Mouse (Mus musculus) liver, embryonic 14.5 days (tissue): Measurements from ENCODE around the gene Nudt8. TPM values are rescaled to one million over a fixed set of nuclear protein-coding genes. Genes with fewer than 3 reads are reported as not detected.

ENCODE experiments used
- ATAC-seq: fragments of 200-750 bp; cut with Nextera tagmentation; 2 replicates; pipeline ENCODE4 v1.8.0; 2017; ENCODE audit warnings: moderate number of reproducible peaks, mild to moderate bottlenecking, moderate library complexity; ENCODE audit not compliant: insufficient read depth
- DNase-seq, 3 experiments: peaks; one replicate each; pipeline ENCODE4 v3.0.0-alpha.2; 2012 to 2013; ENCODE audit warnings: low read depth in 3 of 3, low spot score in 3 of 3
- H3K27ac ChIP-seq: fragments of 300-500 bp; sonication (generic); 2 replicates; pipeline ENCODE4 v1.5.1; 2014; ENCODE audit warnings: moderate library complexity, mild to moderate bottlenecking, control low read depth, inconsistent platforms
- H3K27me3 ChIP-seq: fragments of 300-500 bp; sonication (generic); 2 replicates; pipeline ENCODE4 v1.6.1; 2014; ENCODE audit warnings: mild to moderate bottlenecking, low read length, moderate library complexity; ENCODE audit not compliant: control insufficient read depth, insufficient read depth
- H3K36me3 ChIP-seq: fragments of 300-500 bp; sonication (generic); replicated peaks from 2 replicates; pipeline ENCODE4 v1.6.1; 2014; ENCODE audit warnings: low read depth; ENCODE audit not compliant: control insufficient read depth, insufficient read depth
- H3K4me1 ChIP-seq, 2 experiments: fragments of 200-500 bp in 1 of 2; fragments of 300-500 bp in 1 of 2; sonication (generic) in 1 of 2; replicated peaks; 2 replicates each; pipeline ENCODE4 v1.6.1; 2012 to 2014; ENCODE audit warnings: antibody characterized with exemption in 1 of 2, inconsistent platforms in 1 of 2, low read length in 1 of 2; ENCODE audit not compliant: control insufficient read depth in 2 of 2, insufficient read depth in 2 of 2
- H3K4me2 ChIP-seq: fragments of 300-500 bp; sonication (generic); 2 replicates; pipeline ENCODE4 v1.6.1; 2014; ENCODE audit warnings: low read depth, mild to moderate bottlenecking, control low read depth, moderate library complexity
- H3K4me3 ChIP-seq, 2 experiments: fragments of 200-500 bp in 1 of 2; fragments of 300-500 bp in 1 of 2; sonication (generic) in 1 of 2; 2 replicates each; pipeline ENCODE4 v1.5.1; 2012 to 2014; ENCODE audit warnings: low read depth in 2 of 2, low read length in 2 of 2, mild to moderate bottlenecking in 2 of 2, control low read depth in 1 of 2, inconsistent platforms in 1 of 2, moderate library complexity in 1 of 2; ENCODE audit not compliant: insufficient read depth in 1 of 2
- H3K9ac ChIP-seq: fragments of 300-500 bp; sonication (generic); replicated peaks from 2 replicates; pipeline ENCODE4 v1.6.1; 2014; ENCODE audit warnings: mild to moderate bottlenecking, control low read depth, moderate library complexity
- H3K9me3 ChIP-seq: fragments of 300-500 bp; sonication (generic); 2 replicates; pipeline ENCODE4 v1.6.1; 2016; ENCODE audit warnings: low read length, mixed read lengths; ENCODE audit not compliant: control insufficient read depth
- CTCF ChIP-seq: IDR thresholded peaks from 2 replicates; pipeline ENCODE4 v1.5.1; 2016; ENCODE audit warnings: antibody characterized with exemption, low read depth, control low read depth
- EP300 ChIP-seq: IDR thresholded peaks from 2 replicates; pipeline ENCODE4 v1.6.1; 2016; ENCODE audit warnings: antibody characterized with exemption, low read depth
- WGBS: fragments of 180-500 bp; shearing (Covaris S2); extraction: QIAGEN DNeasy Blood & Tissue Kit; methylation state at CpG from one replicate; pipeline ENCODE4 v1.1.7; 2014; ENCODE audit not compliant: insufficient replicate concordance; 5-methylcytosine and 5-hydroxymethylcytosine counted together
- polyA plus RNA-seq, 2 experiments: library from polyadenylated mRNA; depleted of rRNA in 1 of 2; stranded (reverse) in 1 of 2; unstranded in 1 of 2; fragments of >200 nt; fragmentation: Nextera tagmentation in 1 of 2; extraction: Ambion mirVana in 1 of 2; gene quantifications; 2 replicates each; pipeline versions ENCODE4 v1.2.1 to v1.2.3; 2012 to 2014

The Nudt8 gene
- polyA plus RNA-seq, 2 experiments, result 2.9 to 14.2 TPM

DNA sequence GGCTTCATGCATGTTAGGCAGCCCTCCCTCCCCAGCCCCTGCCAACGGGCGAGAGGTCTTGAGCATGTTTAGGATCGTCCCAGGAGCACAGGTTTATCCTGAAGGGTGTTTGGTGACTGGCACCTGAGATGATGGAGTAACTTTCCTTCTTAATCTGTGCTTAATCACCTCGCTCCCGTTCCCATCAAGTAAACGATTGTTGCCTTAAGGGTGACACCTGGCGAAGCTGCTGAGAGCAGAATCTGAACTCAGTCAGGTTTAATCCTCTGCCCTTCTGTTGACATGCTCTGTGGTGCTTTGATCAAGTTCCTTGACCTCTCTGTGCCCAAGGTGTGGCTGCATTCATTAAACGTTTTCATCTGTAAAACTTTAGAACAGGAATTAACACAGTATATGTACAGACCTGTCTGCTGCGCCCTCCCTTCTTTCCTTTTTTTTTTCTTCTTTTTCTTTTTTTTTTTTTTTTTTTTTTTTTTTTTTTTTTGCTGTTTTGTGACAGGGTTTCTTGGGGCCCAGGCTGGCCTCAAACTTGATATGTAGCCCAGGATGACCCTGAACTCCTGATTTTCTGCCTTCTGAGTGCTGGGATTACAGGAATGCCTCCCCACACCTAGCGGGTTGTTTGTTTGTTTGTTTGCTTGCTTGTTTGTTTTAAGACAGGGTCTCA, 17.7 kb downstream of the Nudt8 start:
- H3K27ac ChIP-seq, result no peak overlapping the region
- TF ChIP-seq CTCF, result no peak

GRCm38 (mm10) chr19:4018743-4019583, 18.6 kb downstream of the Nudt8 start:
- Histone ChIP-seq H3K4me1 (peaks cover 15 to 24% of the 10 kb centered on the region in 2 experiments), H3K36me3 (no peaks in the 10 kb centered on the region), H3K9ac (peak overlapping the region; percentile 16; the same call in 1 of the 2 replicates), H3K4me2 (peak overlapping the region; percentile 22; the same call in 1 of the 2 replicates), H3K27me3 (no peaks in the 10 kb centered on the region), H3K4me3 (no peak overlapping the region), H3K27ac (no peak overlapping the region), H3K9me3 (no peaks in the 10 kb centered on the region)
- ATAC-seq (peak; percentile 71), DNase-seq (peak; percentile 62 to 69 (median 68))
- TF ChIP-seq EP300 (no peak), CTCF (peak; percentile 88)
- WGBS, result 34% methylated on average over 18 of the region's 18 CpGs

More for the DNA sequence above, 17.7 kb downstream of the Nudt8 start:
- Histone ChIP-seq H3K4me3 (no peak overlapping the region), H3K27me3 (no peaks in the 10 kb centered on the region), H3K9ac (no peak overlapping the region), H3K9me3 (no peaks in the 10 kb centered on the region), H3K4me2 (no peak overlapping the region), H3K4me1 (peaks cover 22 to 30% of the 10 kb centered on the region in 2 experiments), H3K36me3 (no peaks in the 10 kb centered on the region)
- 65% methylated on average over 10 of the region's 10 CpGs for WGBS
- ATAC-seq (no peak), DNase-seq (no peak)

DNA sequence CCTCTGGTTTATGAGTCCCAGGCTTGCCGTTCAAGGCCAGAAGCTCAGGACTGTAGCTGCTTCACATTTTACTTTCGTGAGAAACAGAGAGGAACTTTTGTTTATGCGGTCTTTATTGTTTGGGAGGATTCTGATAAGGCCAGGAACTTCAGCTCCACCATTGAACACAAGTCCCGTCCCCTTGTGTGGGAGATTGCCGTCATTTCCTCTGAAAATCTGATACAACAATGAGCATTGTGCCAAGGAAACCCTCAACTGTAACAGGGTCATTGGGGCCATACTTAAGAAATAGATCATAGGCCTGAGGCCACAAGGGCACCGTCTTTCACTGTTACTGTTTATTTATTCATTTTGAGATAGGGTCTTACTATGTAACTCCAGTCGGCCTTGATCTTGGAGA, 22.8 kb downstream of the Nudt8 start:
- Histone ChIP-seq H3K9ac (no peak overlapping the region), H3K27me3 (no peaks in the 10 kb centered on the region), H3K4me3 (no peak overlapping the region), H3K27ac (no peak overlapping the region), H3K4me2 (no peak overlapping the region), H3K4me1 (peaks cover 0 to 11% of the 10 kb centered on the region in 2 experiments; a peak in 2 of 4 replicates), H3K36me3 (no peaks in the 10 kb centered on the region), H3K9me3 (no peaks in the 10 kb centered on the region)
- ATAC-seq (no peak), DNase-seq (no peak)
- WGBS, result 46% methylated on average over 7 of the region's 7 CpGs
- TF ChIP-seq CTCF (no peak), EP300 (no peak)

DNA sequence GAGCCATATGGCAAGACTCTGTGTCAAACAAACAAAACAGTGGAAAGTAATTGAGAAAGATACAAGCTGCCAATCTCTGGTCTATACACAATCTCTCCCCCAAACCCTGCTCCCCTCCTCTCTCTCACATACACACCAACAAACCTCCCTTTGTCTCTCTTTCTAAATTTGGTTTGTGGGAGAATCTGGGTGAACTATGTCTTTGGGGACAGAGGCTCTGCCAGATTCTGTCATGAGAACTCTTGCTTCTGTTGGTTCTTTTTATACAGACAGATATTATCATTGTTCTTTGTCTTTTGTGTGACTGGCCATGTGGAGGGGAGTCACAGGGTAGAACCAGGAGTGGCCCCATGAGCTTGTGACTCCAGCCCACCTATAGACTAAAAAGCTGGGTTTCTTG, 27.2 kb downstream of the Nudt8 start:
- Histone ChIP-seq H3K9me3 (no peaks in the 10 kb centered on the region), H3K4me1 (peaks cover 0 to 1% of the 10 kb centered on the region in 2 experiments; a peak in 2 of 4 replicates), H3K27me3 (no peaks in the 10 kb centered on the region), H3K36me3 (no peaks in the 10 kb centered on the region), H3K4me3 (no peak overlapping the region), H3K4me2 (no peak overlapping the region), H3K27ac (no peak overlapping the region), H3K9ac (no peak overlapping the region)
- no peak for DNase-seq
- no peak for ATAC-seq
- TF ChIP-seq CTCF, result no peak
- TF ChIP-seq EP300, result no peak

DNA sequence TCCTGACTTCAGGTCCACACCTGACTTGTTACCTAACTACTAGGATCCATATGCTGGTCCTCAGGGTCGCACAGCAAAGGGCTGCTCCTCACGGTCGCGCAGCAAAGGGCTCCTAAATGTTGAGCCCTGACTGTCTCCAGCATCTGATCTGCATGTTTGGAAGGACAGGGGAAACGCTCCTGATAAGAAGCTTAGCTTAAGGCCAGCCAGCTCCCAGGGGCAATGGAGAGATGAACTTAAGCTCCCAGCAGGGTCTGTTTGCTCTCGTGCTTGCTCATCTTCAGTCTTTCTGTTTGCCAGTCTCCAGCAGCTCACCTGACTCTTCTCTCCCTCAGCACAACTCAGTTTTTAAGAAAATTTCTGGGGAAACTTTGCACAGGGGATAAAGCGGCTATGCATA, 32.3 kb downstream of the Nudt8 start:
- peaks cover 0 to 17% of the 10 kb centered on the region in 2 experiments; a peak in 2 of 4 replicates for H3K4me1 ChIP-seq
- ATAC-seq (no peak), DNase-seq (no peak)
- no peaks in the 10 kb centered on the region; the same call in 1 of the 2 replicates for H3K36me3 ChIP-seq
- H3K9ac ChIP-seq, result no peak overlapping the region
- H3K27me3 ChIP-seq, result no peaks in the 10 kb centered on the region
- no peaks in the 10 kb centered on the region for H3K9me3 ChIP-seq
- H3K27ac ChIP-seq, result no peak overlapping the region
- TF ChIP-seq EP300 (no peak), CTCF (no peak)
- WGBS, result 47% methylated on average over 7 of the region's 7 CpGs
- no peak overlapping the region for H3K4me2 ChIP-seq
- H3K4me3 ChIP-seq, result no peak overlapping the region
